Mouse (Mus musculus) kidney, postnatal 14 days (tissue): ENCODE measurements around the gene Dhx36.

Experiments used
- DNase-seq: peaks from one replicate; pipeline ENCODE4 v3.0.0; 2022; ENCODE audit warnings: mixed read lengths

The Dhx36 gene

GRCm38 (mm10) chr3:62506488-62507205 is at the start of gene Dhx36:
Gene Dhx36, minus strand, starts transcription at chr3:62507004.
- DNase-seq: peak; percentile 98

GRCm38 (mm10) chr3:62527593-62527992 is 20.8 kb upstream of the Dhx36 start:
- DNase-seq: no peak

- DNase-seq: no peak
Observed at GRCm38 (mm10) chr3:62527160-62527559, 20.4 kb upstream of the Dhx36 start.

GRCm38 (mm10) chr3:62507206-62507647 is 423 bp upstream of the Dhx36 start:
- no peak for DNase-seq

- DNase-seq: no peak
Observed at GRCm38 (mm10) chr3:62505166-62505900, 1.5 kb downstream of the Dhx36 start.

GRCm38 (mm10) chr3:62499327-62499726 is 7.5 kb downstream of the Dhx36 start:
- DNase-seq: no peak

GRCm38 (mm10) chr3:62492568-62492967 is 14.2 kb downstream of the Dhx36 start:
- DNase-seq: no peak

GRCm38 (mm10) chr3:62484340-62484739 is 22.5 kb downstream of the Dhx36 start:
- no peak for DNase-seq

- no peak for DNase-seq
Observed at GRCm38 (mm10) chr3:62470179-62470578, 36.6 kb downstream of the Dhx36 start.

GRCm38 (mm10) chr3:62464276-62464675 is 42.5 kb downstream of the Dhx36 start:
- no peak for DNase-seq

- no peak for DNase-seq
Observed at GRCm38 (mm10) chr3:62459483-62459882, 47.3 kb downstream of the Dhx36 start.

GRCm38 (mm10) chr3:62458284-62459013 is 48.4 kb downstream of the Dhx36 start:
- peak; percentile 79 for DNase-seq

- DNase-seq: no peak
Observed at GRCm38 (mm10) chr3:62455854-62456253, 51.0 kb downstream of the Dhx36 start.

GRCm38 (mm10) chr3:62454096-62454495 is 52.7 kb downstream of the Dhx36 start:
- no peak for DNase-seq

- DNase-seq: no peak
Observed at GRCm38 (mm10) chr3:62452961-62453360, 53.8 kb downstream of the Dhx36 start.

- DNase-seq: no peak
Observed at GRCm38 (mm10) chr3:62449871-62450496, 56.8 kb downstream of the Dhx36 start.

- peak; percentile 27 for DNase-seq
Observed at GRCm38 (mm10) chr3:62447151-62447550, 59.7 kb downstream of the Dhx36 start.

- no peak for DNase-seq
Observed at GRCm38 (mm10) chr3:62446271-62446670, 60.5 kb downstream of the Dhx36 start.

GRCm38 (mm10) chr3:62443582-62444194 is 63.1 kb downstream of the Dhx36 start:
- peak; percentile 27 for DNase-seq

- no peak for DNase-seq
Observed at GRCm38 (mm10) chr3:62440431-62440969, 66.3 kb downstream of the Dhx36 start.

- no peak for DNase-seq
Observed at GRCm38 (mm10) chr3:62435923-62436322, 70.9 kb downstream of the Dhx36 start.

GRCm38 (mm10) chr3:62433675-62434074 is 73.1 kb downstream of the Dhx36 start:
- DNase-seq: no peak
